Mouse (Mus musculus) lung, postnatal 0 days (tissue): ENCODE results near the gene Olfr638. TPM values are rescaled to one million over a fixed set of nuclear protein-coding genes. Genes with fewer than 3 reads are reported as not detected.

Experiments
- ATAC-seq: fragments of 200-750 bp; cut with Nextera tagmentation; 2 replicates; pipeline ENCODE4 v1.8.0; 2017; ENCODE audit warnings: moderate library complexity
- DNase-seq: peaks from one replicate; pipeline ENCODE4 v3.0.0-alpha.2; 2016; ENCODE audit warnings: low spot score
- H3K27ac ChIP-seq: fragments of 300-500 bp; sonication (generic); 2 replicates; pipeline ENCODE4 v1.5.1; 2014; ENCODE audit warnings: antibody characterized with exemption, mild to moderate bottlenecking, low read length, mixed read lengths
- H3K27me3 ChIP-seq: fragments of 300-500 bp; sonication (generic); replicated peaks from 2 replicates; pipeline ENCODE4 v1.6.1; 2014; ENCODE audit warnings: low read length, mixed read lengths; ENCODE audit not compliant: insufficient read depth
- H3K36me3 ChIP-seq: fragments of 300-500 bp; sonication (generic); 2 replicates; pipeline ENCODE4 v1.6.1; 2014; ENCODE audit warnings: low read length, mixed read lengths; ENCODE audit not compliant: insufficient read depth
- H3K4me1 ChIP-seq: fragments of 300-500 bp; sonication (generic); 2 replicates; pipeline ENCODE4 v1.6.1; 2014; ENCODE audit warnings: antibody characterized with exemption, low read depth, low read length, mixed read lengths; ENCODE audit not compliant: insufficient read depth
- H3K4me2 ChIP-seq: fragments of 300-500 bp; sonication (generic); replicated peaks from 2 replicates; pipeline ENCODE4 v1.6.1; 2014; ENCODE audit warnings: low read depth, mild to moderate bottlenecking, low read length, moderate library complexity, mixed read lengths
- H3K4me3 ChIP-seq: fragments of 300-500 bp; sonication (generic); 2 replicates; pipeline ENCODE4 v1.5.1; 2014; ENCODE audit warnings: low read depth, low read length
- H3K9ac ChIP-seq: fragments of 300-500 bp; sonication (generic); replicated peaks from 2 replicates; pipeline ENCODE4 v1.6.1; 2014; ENCODE audit warnings: low read depth, mild to moderate bottlenecking
- H3K9me3 ChIP-seq: fragments of 300-500 bp; sonication (generic); 2 replicates; pipeline ENCODE4 v1.6.1; 2016; ENCODE audit warnings: low read length, mixed read lengths
- CTCF ChIP-seq: IDR thresholded peaks from 2 replicates; pipeline ENCODE4 v1.5.1; 2016; ENCODE audit warnings: antibody characterized with exemption, mild to moderate bottlenecking
- EP300 ChIP-seq: IDR thresholded peaks from 2 replicates; pipeline ENCODE4 v1.6.1; 2016; ENCODE audit warnings: antibody characterized with exemption, mild to moderate bottlenecking, control low read depth
- WGBS: fragments of 180-500 bp; shearing (Covaris S2); extraction: QIAGEN DNeasy Blood & Tissue Kit; methylation state at CpG from one replicate; pipeline ENCODE4 v1.1.7; 2014; 5-methylcytosine and 5-hydroxymethylcytosine counted together
- polyA plus RNA-seq: library from polyadenylated mRNA; unstranded; fragments of >200 nt; fragmentation: Nextera tagmentation; extraction: Ambion mirVana; gene quantifications from 2 replicates; pipeline ENCODE4 v1.2.1, GENCODE M21; 2015

Gene Olfr638
- polyA plus RNA-seq, 1 experiment from 2014 or later = not detected

- Histone ChIP-seq H3K4me3 (no peak overlapping the region), H3K4me1 (no peaks in the 10 kb centered on the region), H3K9ac (no peak overlapping the region), H3K4me2 (no peak overlapping the region), H3K27ac (no peak overlapping the region), H3K27me3 (no peaks in the 10 kb centered on the region), H3K36me3 (no peaks in the 10 kb centered on the region), H3K9me3 (no peaks in the 10 kb centered on the region)
- TF ChIP-seq CTCF (no peak), EP300 (no peak)
- 87% methylated on average over 6 of the region's 6 CpGs for WGBS
- ATAC-seq (no peak), DNase-seq (no peak)
These were observed 23.1 kb downstream of the Olfr638 start for GRCm38 (mm10) chr7:104021651-104022050.

DNA sequence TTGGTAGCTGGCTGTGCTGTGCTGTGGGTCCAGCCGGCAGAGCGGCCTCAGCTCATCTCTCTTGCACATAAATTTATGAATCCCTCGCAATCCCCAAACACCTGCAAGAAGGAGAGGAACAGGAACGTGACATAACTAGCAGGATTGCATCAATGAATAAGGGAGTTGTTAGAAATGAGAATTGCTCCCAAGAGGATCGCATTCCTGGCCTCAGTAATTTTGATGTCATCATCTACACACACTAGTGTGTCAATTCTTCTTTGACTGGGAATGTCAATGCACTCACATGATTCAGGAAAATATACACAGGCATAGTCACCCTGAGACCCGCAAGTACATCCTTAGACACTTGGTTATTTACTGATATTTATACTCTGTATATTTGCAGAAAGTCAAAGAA is 26.9 kb downstream of the Olfr638 start, which contains the start of gene Olfr640:
TSS of gene Olfr640 (minus strand) at position 101 of the 400 bp plus-strand sequence.
- 77% methylated on average over 6 of the region's 6 CpGs for WGBS
- TF ChIP-seq CTCF = no peak
- no peak for TF ChIP-seq EP300

GRCm38 (mm10) chr7:104026978-104027377 is 28.4 kb downstream of the Olfr638 start:
- H3K9ac ChIP-seq = no peak overlapping the region
- no peak overlapping the region for H3K4me3 ChIP-seq
- no peak for TF ChIP-seq EP300
- TF ChIP-seq CTCF = no peak
- H3K36me3 ChIP-seq = no peaks in the 10 kb centered on the region
- H3K9me3 ChIP-seq = no peaks in the 10 kb centered on the region
- DNase-seq = no peak
- ATAC-seq = no peak
- no peaks in the 10 kb centered on the region for H3K27me3 ChIP-seq
- no peak overlapping the region for H3K4me2 ChIP-seq
- 71% methylated on average over 3 of the region's 3 CpGs for WGBS
- no peaks in the 10 kb centered on the region for H3K4me1 ChIP-seq
- H3K27ac ChIP-seq = no peak overlapping the region

More for the DNA sequence above, 26.9 kb downstream of the Olfr638 start, which contains the start of gene Olfr640:
- Histone ChIP-seq H3K9ac (no peak within 1 kb of the TSS), H3K27me3 (no peaks in the 10 kb centered on the region), H3K27ac (no peak within 1 kb of the TSS), H3K4me3 (no peak within 1 kb of the TSS), H3K4me2 (no peak within 1 kb of the TSS), H3K36me3 (no peaks in the 10 kb centered on the region), H3K4me1 (no peaks in the 10 kb centered on the region), H3K9me3 (no peaks in the 10 kb centered on the region)
- ATAC-seq (no peak), DNase-seq (no peak)

GRCm38 (mm10) chr7:104035145-104035544 is 36.6 kb downstream of the Olfr638 start, which contains the start of gene Olfr641:
Gene Olfr641, plus strand, starts transcription at chr7:104035445.
- Histone ChIP-seq H3K9me3 (no peaks in the 10 kb centered on the region), H3K4me3 (no peak within 1 kb of the TSS), H3K9ac (no peak within 1 kb of the TSS), H3K27me3 (no peaks in the 10 kb centered on the region), H3K27ac (no peak within 1 kb of the TSS), H3K4me1 (no peaks in the 10 kb centered on the region), H3K4me2 (no peak within 1 kb of the TSS), H3K36me3 (no peaks in the 10 kb centered on the region)
- no peak for DNase-seq
- 53% methylated on average over 1 of the region's 1 CpGs for WGBS
- no peak for TF ChIP-seq CTCF
- no peak for TF ChIP-seq EP300
- ATAC-seq = no peak

DNA sequence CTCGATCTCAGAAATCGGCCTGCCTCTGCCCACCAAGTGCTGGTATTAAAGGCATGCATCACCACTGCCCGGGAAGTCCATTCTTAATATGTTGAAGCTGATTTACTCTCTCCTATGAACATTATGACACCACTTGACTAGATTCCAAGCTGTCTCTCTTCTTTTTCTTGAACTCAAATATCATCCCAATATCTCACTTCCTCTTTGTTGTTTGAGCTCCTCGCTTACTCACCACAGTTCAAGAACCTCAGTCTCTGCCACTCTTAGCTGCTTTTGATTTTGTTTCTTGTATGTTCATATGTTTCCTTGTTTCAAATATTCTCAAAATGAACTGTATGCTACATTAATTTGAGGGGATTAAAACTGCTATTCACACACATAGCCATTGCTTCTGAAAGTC is 52.2 kb downstream of the Olfr638 start:
- Histone ChIP-seq H3K9ac (no peak overlapping the region), H3K36me3 (no peaks in the 10 kb centered on the region), H3K27me3 (no peaks in the 10 kb centered on the region), H3K27ac (no peak overlapping the region), H3K4me2 (no peak overlapping the region), H3K9me3 (no peaks in the 10 kb centered on the region), H3K4me1 (no peaks in the 10 kb centered on the region), H3K4me3 (no peak overlapping the region)
- no peak for TF ChIP-seq CTCF
- no peak for TF ChIP-seq EP300
- ATAC-seq (no peak), DNase-seq (no peak)
- WGBS = 82% methylated on average over 4 of the region's 4 CpGs

DNA sequence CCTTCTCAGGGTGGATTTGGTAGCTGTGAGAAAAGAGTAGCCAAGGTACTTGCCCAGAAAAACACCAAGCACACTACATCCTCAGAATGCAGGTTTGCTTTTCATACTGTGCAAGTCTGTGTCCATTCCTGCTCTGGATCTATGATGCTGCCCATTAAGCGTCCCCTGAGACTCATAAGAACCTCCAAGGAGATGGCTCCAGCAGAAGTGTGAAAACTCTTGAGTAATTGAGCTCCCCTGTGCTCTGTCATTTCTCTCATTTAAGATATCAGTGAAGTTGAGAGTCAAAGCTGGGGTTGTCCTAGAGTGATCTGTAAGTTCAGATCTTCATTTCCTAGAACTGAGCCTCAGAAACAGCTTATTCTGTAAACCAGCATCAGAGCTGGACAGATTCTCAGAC is 54.0 kb downstream of the Olfr638 start, which contains the start of gene Olfr642:
TSS of gene Olfr642 (minus strand) at position 101 of the 400 bp plus-strand sequence.
- no peak for DNase-seq
- TF ChIP-seq EP300 = no peak
- TF ChIP-seq CTCF = no peak
- Histone ChIP-seq H3K9me3 (no peaks in the 10 kb centered on the region), H3K4me2 (no peak within 1 kb of the TSS), H3K27me3 (no peaks in the 10 kb centered on the region), H3K27ac (no peak within 1 kb of the TSS), H3K9ac (no peak within 1 kb of the TSS), H3K36me3 (no peaks in the 10 kb centered on the region), H3K4me3 (no peak within 1 kb of the TSS), H3K4me1 (no peaks in the 10 kb centered on the region)
- 52% methylated on average over 1 of the region's 1 CpGs for WGBS
- ATAC-seq = no peak

Other genes with a start within 250 kb of the Olfr638 start
- not detected in 2 replicates for gene Olfr630, start 241.4 kb upstream of the Olfr638 start, polyA plus RNA-seq
- gene Olfr69, start 227.2 kb upstream of the Olfr638 start, polyA plus RNA-seq = 0.05 TPM in 1 of 2 replicates, not detected in the other
- gene Olfr68, start 219.0 kb upstream of the Olfr638 start, polyA plus RNA-seq = not detected in 2 replicates
- not detected in 2 replicates for gene Olfr67, start 206.9 kb upstream of the Olfr638 start, polyA plus RNA-seq
- gene Hbb-bt, start 184.8 kb upstream of the Olfr638 start, polyA plus RNA-seq = 4,793 and 5,487 TPM in 2 replicates
- gene Hbb-bs, start 170.7 kb upstream of the Olfr638 start, polyA plus RNA-seq = 19,829 and 23,579 TPM in 2 replicates
- gene Hbb-bh2, start 158.2 kb upstream of the Olfr638 start, polyA plus RNA-seq = not detected in 2 replicates
- gene Hbb-bh1, start 155.6 kb upstream of the Olfr638 start, polyA plus RNA-seq = 0.27 TPM in 1 of 2 replicates, not detected in the other
- gene Hbb-y, start 145.5 kb upstream of the Olfr638 start, polyA plus RNA-seq = 11.4 and 11.9 TPM in 2 replicates
- not detected in 2 replicates for gene Olfr66, start 112.5 kb upstream of the Olfr638 start, polyA plus RNA-seq
- gene Olfr64, start 104.3 kb upstream of the Olfr638 start, polyA plus RNA-seq = not detected in 2 replicates
- 0.05 TPM in 1 of 2 replicates, not detected in the other for gene Olfr65, start 95.3 kb upstream of the Olfr638 start, polyA plus RNA-seq
- not detected in 2 replicates for gene Olfr631, start 69.9 kb upstream of the Olfr638 start, polyA plus RNA-seq
- not detected in 2 replicates for gene Olfr632, start 64.4 kb upstream of the Olfr638 start, polyA plus RNA-seq
- not detected in 2 replicates for gene Olfr633, start 54.3 kb upstream of the Olfr638 start, polyA plus RNA-seq
- gene Olfr635, start 27.6 kb upstream of the Olfr638 start, polyA plus RNA-seq = not detected in 2 replicates
- gene Olfr639, start 18.6 kb downstream of the Olfr638 start, polyA plus RNA-seq = not detected in 2 replicates
- not detected in 2 replicates for gene Olfr640, start 26.8 kb downstream of the Olfr638 start, polyA plus RNA-seq
- not detected in 2 replicates for gene Olfr641, start 36.7 kb downstream of the Olfr638 start, polyA plus RNA-seq
- not detected in 2 replicates for gene Olfr642, start 53.9 kb downstream of the Olfr638 start, polyA plus RNA-seq
- not detected in 2 replicates for gene 4930516K23Rik, start 62.7 kb downstream of the Olfr638 start, polyA plus RNA-seq
- gene Olfr644, start 73.1 kb downstream of the Olfr638 start, polyA plus RNA-seq = not detected in 2 replicates
- gene Olfr645, start 86.7 kb downstream of the Olfr638 start, polyA plus RNA-seq = not detected in 2 replicates
- not detected in 2 replicates for gene Olfr646, start 106.1 kb downstream of the Olfr638 start, polyA plus RNA-seq
- not detected in 2 replicates for gene Ubqln5, start 131.1 kb downstream of the Olfr638 start, polyA plus RNA-seq
- gene Olfr643, start 138.7 kb downstream of the Olfr638 start, polyA plus RNA-seq = not detected in 2 replicates
- gene Ubqln3, start 144.5 kb downstream of the Olfr638 start, polyA plus RNA-seq = not detected in 2 replicates
- gene Ubqlnl, start 151.8 kb downstream of the Olfr638 start, polyA plus RNA-seq = not detected in 2 replicates
- gene Olfm5, start 166.1 kb downstream of the Olfr638 start, polyA plus RNA-seq = not detected in 2 replicates
- gene Olfr648, start 184.6 kb downstream of the Olfr638 start, polyA plus RNA-seq = 0.13 TPM in 1 of 2 replicates, not detected in the other
- gene Olfr649, start 197.2 kb downstream of the Olfr638 start, polyA plus RNA-seq = not detected in 2 replicates
- 0.61 and 1.1 TPM in 2 replicates for gene Trim6, start 220.0 kb downstream of the Olfr638 start, polyA plus RNA-seq
- 6.5 and 7.3 TPM in 2 replicates for gene Trim34a, start 245.7 kb downstream of the Olfr638 start, polyA plus RNA-seq